Mouse (Mus musculus) kidney, adult 11 months (tissue): ENCODE results near the gene Rhbdf1.

Experiments
- DNase-seq: peaks from one replicate; pipeline ENCODE4 v3.0.0; 2022

Rhbdf1 gene

DNA sequence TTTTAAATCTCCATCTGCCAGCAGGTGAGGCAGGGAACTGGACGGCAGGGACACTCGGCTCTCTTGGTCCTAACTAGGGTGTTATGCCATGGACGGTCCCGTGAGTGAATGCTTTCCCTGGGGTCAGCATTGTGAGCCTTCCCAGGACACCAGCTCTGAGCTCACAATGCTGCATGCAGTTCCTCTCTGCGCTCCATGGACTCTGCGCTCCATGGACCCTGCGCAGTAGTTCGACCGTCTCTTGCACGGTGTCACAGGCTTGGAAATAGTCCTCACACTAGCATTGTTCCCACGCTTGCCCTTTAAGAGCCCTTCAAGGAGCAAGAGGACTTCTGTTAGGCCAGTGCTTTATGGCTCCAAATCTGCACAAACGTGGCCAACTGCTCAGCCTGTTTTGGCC is 33.2 kb downstream of the Rhbdf1 start:
- no peak for DNase-seq

DNA sequence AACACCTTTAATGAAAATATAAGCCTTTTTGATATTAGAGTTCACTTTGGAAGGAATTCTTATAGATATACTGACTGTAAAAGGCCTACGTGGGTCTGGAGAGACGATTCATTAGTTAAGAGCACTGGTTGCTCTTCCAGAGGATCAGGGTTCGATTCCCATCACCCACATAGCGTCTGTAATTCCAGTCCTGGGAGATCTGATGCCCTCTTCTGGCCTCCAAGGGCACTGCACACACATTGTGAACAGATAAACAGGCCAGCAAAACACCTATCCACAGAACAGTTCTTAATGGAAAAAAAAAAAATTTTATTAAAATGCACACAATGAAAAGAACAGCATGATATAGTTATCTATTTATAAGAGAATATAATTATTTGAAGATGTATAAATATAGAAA is 34.8 kb downstream of the Rhbdf1 start:
- DNase-seq = no peak

DNA sequence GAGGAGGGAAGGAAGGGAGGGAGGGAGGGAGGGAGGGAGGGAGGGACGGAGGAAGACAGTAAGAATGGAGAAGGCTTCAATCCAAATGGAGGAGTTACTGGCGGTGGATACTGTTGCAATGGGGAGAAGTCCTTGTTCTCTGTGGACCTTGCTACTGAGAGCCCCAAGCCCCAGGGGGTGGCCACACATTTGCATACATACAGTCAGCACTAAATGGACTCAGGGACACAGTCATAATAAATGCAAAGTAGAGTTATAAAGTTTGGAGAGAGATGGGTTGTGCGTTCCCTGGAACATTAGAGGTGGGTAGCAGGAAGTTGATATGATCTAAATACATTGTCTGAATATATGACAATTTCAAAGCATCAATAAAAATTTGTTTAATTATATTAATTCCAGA is 36.1 kb downstream of the Rhbdf1 start:
- DNase-seq = no peak

DNA sequence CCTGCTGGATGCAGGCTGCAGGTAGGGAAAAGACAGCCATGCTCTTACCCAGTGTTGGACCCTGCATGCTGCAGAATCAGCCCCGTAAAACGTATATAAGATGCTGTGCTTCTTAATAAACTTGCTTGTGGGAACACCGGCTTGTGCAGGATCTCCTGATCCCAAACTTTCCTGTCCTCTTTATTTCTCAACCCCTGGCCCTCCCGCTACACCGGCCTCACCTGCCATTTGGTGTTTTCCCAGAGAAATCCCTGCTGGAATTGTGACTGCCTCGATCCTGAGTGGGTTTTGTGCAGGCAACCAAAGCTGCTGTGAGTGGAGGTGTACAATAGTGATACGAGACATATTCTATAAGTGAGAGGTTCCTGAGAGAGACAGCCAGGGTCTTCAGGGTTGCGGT is 37.6 kb downstream of the Rhbdf1 start:
- no peak for DNase-seq

DNA sequence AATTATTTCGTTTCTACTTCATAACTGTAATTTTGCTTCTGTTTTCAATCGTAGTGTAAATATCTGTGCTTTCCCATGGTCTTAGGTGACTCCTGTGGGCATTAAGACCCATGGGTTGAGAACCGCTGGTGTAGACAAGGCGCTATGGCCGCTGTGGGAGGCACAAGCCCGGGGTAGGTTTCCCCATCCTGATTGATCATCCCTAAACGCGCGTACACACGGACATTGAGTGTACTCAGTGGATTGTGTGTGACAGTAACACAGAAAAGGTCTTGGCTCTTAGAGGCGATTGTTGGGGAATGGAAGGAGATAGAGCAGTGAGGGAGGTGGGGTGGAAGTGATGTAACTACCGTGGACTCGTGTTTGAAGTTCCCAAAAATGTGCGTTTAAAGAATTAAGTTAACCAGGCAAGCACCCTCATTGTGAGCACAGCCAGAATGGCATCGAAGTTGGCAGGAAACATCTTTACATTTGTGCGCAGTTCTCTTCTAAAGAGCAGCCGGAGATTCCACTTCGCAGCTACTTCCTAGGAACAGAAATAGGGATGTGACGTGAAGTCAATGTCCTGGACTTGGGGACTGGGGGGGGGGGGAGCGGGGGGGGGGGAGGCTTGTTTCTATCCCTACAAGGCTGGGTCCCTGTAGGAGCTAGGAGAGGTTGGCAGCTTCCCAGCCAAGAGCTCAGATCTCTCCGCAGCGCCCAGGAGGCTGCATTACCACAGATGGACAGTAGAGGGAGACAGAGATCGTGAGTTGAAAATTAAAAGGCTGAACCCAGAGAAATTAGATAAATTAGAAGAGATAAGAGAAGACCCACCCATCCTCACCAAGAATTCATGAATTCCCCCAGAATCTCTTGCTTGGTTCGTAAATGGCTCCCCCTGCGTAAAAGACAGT is 39.9 kb downstream of the Rhbdf1 start:
- peak; percentile 57 for DNase-seq

DNA sequence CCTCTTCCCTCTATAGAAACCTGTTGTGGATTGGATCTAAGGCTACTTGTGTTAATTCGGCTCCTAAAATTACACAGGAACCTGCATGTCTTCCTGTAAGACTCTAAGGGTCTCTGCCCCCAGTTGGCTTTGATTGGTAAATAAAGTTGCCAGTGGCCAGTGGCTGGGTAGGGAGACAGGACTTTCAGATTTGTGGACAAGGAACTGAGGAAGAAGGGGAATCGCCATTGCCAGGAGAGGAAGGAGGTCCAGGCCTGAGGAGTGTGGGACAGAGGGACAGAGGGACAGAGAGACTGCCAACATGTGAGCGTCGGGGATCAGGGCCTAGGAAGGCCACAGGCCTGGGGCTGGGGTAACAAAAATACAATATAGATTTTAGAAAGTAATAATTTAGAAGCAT is 40.9 kb downstream of the Rhbdf1 start:
- DNase-seq = no peak

DNA sequence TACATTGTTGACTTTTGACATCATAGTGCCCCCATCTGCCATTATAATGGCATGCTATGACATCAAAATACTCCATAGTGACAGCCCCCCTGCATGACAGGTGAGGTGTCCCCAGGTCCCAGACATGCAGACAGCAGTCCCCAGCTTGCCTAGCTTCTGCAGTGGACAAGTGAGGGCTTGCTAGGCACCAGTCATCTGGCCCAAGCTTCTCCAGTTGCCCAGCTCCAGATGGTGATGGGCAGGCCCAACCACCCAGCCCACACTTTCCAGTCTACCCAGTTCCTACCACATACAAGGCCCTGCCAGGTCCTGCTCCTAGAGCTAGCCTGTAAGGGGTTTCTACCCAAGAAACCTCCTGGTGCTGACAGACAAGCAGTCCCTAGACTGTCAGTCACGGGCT is 43.6 kb downstream of the Rhbdf1 start:
- DNase-seq = no peak

DNA sequence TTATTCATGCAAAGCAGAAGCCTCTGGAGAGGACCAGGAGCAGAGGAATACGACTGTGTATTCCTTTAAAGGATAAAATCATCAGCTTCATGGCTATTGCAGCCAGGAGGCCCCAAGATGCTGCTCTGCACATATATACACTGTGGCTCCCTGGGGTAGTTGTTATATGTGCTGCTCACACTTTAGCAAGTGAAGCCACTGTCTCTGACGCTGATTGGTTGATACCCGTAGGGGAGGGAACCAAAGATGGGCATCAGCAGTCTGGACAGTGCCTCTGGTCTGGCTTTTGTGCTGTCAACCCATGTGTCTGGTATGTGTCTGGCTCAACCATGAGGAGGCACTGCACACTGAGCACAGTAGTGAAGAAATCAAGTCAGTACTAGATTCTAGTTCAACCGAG is 55.4 kb downstream of the Rhbdf1 start:
- no peak for DNase-seq

DNA sequence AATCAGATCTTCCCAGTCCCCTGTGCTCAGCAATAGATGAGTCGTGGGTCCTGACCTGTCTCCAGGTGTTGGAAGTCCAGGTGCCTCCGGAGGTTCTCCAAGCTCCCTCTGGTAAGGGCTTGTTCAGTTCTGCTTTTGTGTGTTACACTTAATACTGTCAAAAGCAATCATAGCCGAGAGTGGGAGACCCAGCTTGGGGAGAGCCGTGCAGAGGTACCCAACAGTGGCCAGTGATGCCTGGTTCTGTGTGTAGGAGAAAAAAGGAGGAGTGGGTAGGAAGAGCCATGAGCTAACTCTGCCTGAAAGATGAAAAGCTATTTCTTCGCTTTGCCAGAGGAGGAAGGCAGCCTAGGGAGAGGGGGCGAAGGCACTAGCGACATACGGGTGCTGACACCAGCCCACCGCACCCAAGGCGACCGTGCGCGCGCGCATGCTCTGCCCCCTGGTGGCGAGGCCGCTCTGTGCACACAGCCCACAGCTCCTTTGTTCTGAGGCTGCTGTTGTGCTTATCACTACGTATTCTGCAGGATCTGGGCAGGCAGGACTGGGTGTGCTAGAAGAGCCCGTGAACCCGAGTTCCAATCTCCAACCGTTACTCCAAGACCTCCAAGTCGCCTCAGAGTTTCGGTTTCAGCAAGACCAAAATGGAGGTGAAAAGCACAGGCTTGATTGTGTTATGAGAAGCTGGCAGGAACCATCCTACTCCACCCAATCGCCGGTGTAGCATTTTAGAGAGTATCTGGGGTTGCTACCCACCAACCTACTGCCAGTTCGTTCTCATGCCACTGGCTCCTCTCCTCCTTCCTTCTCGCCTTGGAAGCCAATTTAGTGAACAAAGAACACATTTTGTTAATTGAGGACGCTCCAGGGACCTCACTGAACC is 59.9 kb downstream of the Rhbdf1 start:
- DNase-seq = peak; percentile 27

DNA sequence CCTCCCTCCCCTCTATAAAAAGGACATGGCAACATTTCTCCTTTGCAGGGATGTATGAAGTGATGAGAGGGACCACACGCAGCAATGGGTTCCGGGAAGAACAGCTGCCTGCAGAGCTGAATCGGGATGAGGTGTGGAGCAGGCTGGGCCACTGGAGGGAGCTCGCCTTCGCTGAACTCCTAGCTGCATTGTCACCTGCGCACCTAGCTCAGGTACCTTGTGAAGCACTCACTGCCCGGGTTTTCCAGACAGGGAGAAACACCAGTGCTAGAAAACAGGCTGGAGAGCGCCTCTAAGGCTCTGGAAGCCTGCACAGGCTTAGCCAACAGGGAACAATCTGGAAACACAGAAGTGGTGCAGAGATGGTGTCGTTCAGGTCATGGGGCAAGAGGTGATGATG is 60.6 kb downstream of the Rhbdf1 start:
- peak; percentile 26 for DNase-seq

DNA sequence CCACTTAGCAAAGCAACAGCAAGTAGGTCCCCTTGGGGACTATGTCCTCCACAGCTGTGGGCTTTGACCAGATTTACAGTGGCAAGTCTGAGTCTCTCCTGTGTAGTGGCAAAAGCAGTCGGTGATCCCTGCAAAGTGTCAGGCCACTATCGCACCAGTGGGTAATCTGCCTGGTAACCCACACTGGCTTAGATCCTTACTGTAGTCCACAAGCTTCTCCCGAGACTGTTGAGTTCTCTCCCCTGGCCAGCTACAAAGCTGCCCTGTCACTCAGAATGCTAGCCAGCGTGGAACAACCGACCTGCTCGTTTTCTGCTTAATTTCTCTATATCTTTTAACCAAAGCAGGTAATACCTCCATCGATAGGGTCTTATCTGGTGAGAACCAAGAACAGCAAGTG is 61.8 kb downstream of the Rhbdf1 start:
- DNase-seq = no peak
